Mouse (Mus musculus) C2C12 (cell line): ENCODE results near the gene Cd3eap.

ENCODE experiments used
- CTCF ChIP-seq: IDR thresholded peaks from one replicate; pipeline ENCODE4 v1.5.1; 2011; ENCODE audit not compliant: control insufficient read depth, insufficient read depth, insufficient read length
- FOSL1 ChIP-seq: IDR thresholded peaks from one replicate; pipeline ENCODE4 v1.8.0; 2011; ENCODE audit warnings: mild to moderate bottlenecking, low read length; ENCODE audit not compliant: poor library complexity, insufficient read depth, severe bottlenecking
- MAX ChIP-seq: IDR thresholded peaks from one replicate; pipeline ENCODE4 v1.6.1; 2011; ENCODE audit warnings: mild to moderate bottlenecking, control low read depth
- MYOG ChIP-seq: IDR thresholded peaks from one replicate; pipeline ENCODE4 v1.6.1; 2011; ENCODE audit not compliant: control insufficient read depth, insufficient read length; ENCODE audit errors: extremely low read depth
- USF1 ChIP-seq: IDR thresholded peaks from one replicate; pipeline ENCODE4 v1.6.1; 2011; ENCODE audit warnings: low read depth, mild to moderate bottlenecking, control low read depth, moderate library complexity

GRCm38 (mm10) chr7:19331910-19332309, 27.4 kb downstream of the Cd3eap start:
- TF ChIP-seq MAX (no peak), CTCF (no peak), FOSL1 (no peak), USF1 (no peak), MYOG (no peak)
